Comparison of ENCODE assay signal across 23 mouse cellular contexts in the genomic region with DNA sequence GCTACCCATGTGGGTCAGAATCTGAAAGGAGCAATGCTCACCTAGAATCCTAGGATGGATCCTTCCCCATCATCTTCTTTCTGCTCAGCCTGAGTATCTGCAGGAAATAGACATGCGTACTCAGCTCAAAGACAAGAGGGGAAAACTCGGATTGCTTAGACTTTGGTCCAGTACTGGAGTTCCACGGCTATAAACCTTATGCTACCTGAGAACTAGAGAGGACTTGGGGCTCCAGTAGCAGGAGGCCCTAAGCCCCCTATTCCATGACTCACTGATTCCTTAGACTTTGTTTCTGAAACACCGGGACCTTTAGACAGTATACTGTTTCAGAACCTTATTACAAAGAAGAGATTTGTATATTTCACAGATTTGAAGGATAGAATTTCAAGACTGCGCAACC. TPM values are rescaled to one million over a fixed set of nuclear protein-coding genes. Genes with fewer than 3 reads are reported as not detected.
DNase-seq lines count a peak whose midpoint lies in the region; ATAC-seq and TF ChIP-seq lines count a peak whose summit lies in the region.
"Had no signal": no experiment of that assay in that cellular context is flagged by ENCODE, and none has a peak within 500 bp of the region (broad histone marks: within the 10 kb centered on the region; RNA-seq: fewer than 3 reads in every experiment).

No protein-coding gene starts in this region.

- no peak overlapping the region for H3K9ac ChIP-seq in intestine, embryonic 15.5 days
- H3K9ac ChIP-seq in intestine, embryonic 16.5 days (ENCODE audit: low read depth, low read length): no peak overlapping the region
- no peak overlapping the region for H3K9ac ChIP-seq in intestine, postnatal 0 days (ENCODE audit: low read depth, low read length)
- no peak overlapping the region for H3K9ac ChIP-seq in forebrain, embryonic 13.5 days

- H3K27ac ChIP-seq in layer of hippocampus, adult 2 months: peak overlapping the region; percentile 43
- H3K27ac ChIP-seq in intestine, embryonic 15.5 days: no peak overlapping the region
- H3K27ac ChIP-seq in intestine, embryonic 16.5 days (ENCODE audit: low read length): peak overlapping the region; percentile 2; the same call in 1 of the 2 replicates
- no peak overlapping the region for H3K27ac ChIP-seq in intestine, postnatal 0 days (ENCODE audit: low read depth, low read length)
- no peak overlapping the region for H3K27ac ChIP-seq in forebrain, embryonic 13.5 days

- H3K4me1 ChIP-seq in intestine, embryonic 15.5 days (replicated peaks): no peaks in the 10 kb centered on the region
- no peaks in the 10 kb centered on the region for H3K4me1 ChIP-seq in intestine, embryonic 16.5 days (ENCODE audit: control insufficient read depth, insufficient read depth, low read length)
- no peaks in the 10 kb centered on the region; the same call in 1 of the 2 replicates for H3K4me1 ChIP-seq in intestine, postnatal 0 days (replicated peaks; ENCODE audit: control insufficient read depth, insufficient read depth, low read length)
- 0 out of 2 replicates have a peak, but pooled peaks cover 4% of the 10 kb centered on the region for H3K4me1 ChIP-seq in forebrain, embryonic 13.5 days

- H3K27me3 ChIP-seq in intestine, embryonic 15.5 days (replicated peaks): no peaks in the 10 kb centered on the region
- no peaks in the 10 kb centered on the region for H3K27me3 ChIP-seq in intestine, embryonic 16.5 days (replicated peaks; ENCODE audit: control insufficient read depth, insufficient read depth, low read length)
- H3K27me3 ChIP-seq in intestine, postnatal 0 days (replicated peaks; ENCODE audit: control insufficient read depth, insufficient read depth, low read length): no peaks in the 10 kb centered on the region
- H3K27me3 ChIP-seq in forebrain, embryonic 13.5 days: no peaks in the 10 kb centered on the region
- H3K27me3 ChIP-seq: Patski had no signal

- H3K4me3 ChIP-seq in layer of hippocampus, adult 2 months: no peak overlapping the region
- no peak overlapping the region for H3K4me3 ChIP-seq in intestine, embryonic 15.5 days (replicated peaks)
- no peak overlapping the region for H3K4me3 ChIP-seq in intestine, embryonic 16.5 days (ENCODE audit: low read length)
- no peak overlapping the region for H3K4me3 ChIP-seq in intestine, postnatal 0 days (ENCODE audit: low read depth, low read length)
- H3K4me3 ChIP-seq in forebrain, embryonic 13.5 days: no peak overlapping the region

- peak; percentile 88 for ATAC-seq in intestine, embryonic 15.5 days
- peak; percentile 93 for ATAC-seq in intestine, embryonic 16.5 days
- ATAC-seq in intestine, postnatal 0 days: peak; percentile 96
- ATAC-seq in forebrain, embryonic 13.5 days: no peak
- ATAC-seq: activated CD4-positive, CD25-positive, alpha-beta regulatory T cell, adult 4 months; CD4-positive, CD25-positive, alpha-beta regulatory T cell, adult 4 months; Patski had no signal

- 53% methylated on average over 5 of the region's 5 CpGs for WGBS in intestine, embryonic 15.5 days
- WGBS in intestine, embryonic 16.5 days: 58% methylated on average over 5 of the region's 5 CpGs
- WGBS in intestine, postnatal 0 days: 46% methylated on average over 5 of the region's 5 CpGs
- 90% methylated on average over 5 of the region's 5 CpGs for WGBS in forebrain, embryonic 13.5 days

- TF ChIP-seq CTCF in layer of hippocampus, adult 2 months (conservative IDR thresholded peaks at IDR 0.05): no peak
- no peak for TF ChIP-seq CTCF in intestine, postnatal 0 days (IDR thresholded peaks at IDR 0.05; ENCODE audit: low read depth)

- intact Hi-C loops in left cerebral cortex, postnatal 14 days (cut with DNase I): no loop called here

- no peak for DNase-seq in layer of hippocampus, adult 2 months (ENCODE audit: low spot score in 2 of 2)
- DNase-seq in layer of hippocampus, postnatal 10 days (ENCODE audit: low spot score in 2 of 2): no peak
- no peak for DNase-seq in left cerebral cortex, postnatal 14 days (ENCODE audit: low spot score in 2 of 2)
- no peak for DNase-seq in lung, postnatal 36 days
- DNase-seq: adrenal gland, adult 2 months; adrenal gland, adult 8-10 months; adrenal gland, postnatal 10 days; adrenal gland, postnatal 14 days; adrenal gland, postnatal 25 days; adrenal gland, postnatal 36 days; B cell, adult 2 months; cerebellum, adult 11 months; cerebellum, adult 11-12 months had no signal

- no peaks in the 10 kb centered on the region for H3K36me3 ChIP-seq in intestine, embryonic 15.5 days
- H3K36me3 ChIP-seq in intestine, embryonic 16.5 days (ENCODE audit: control insufficient read depth, insufficient read depth, low read length): no peaks in the 10 kb centered on the region
- H3K36me3 ChIP-seq in intestine, postnatal 0 days (ENCODE audit: control insufficient read depth, insufficient read depth): no peaks in the 10 kb centered on the region
- H3K36me3 ChIP-seq in forebrain, embryonic 13.5 days (ENCODE audit: poor library complexity, severe bottlenecking): peaks cover 10% of the 10 kb centered on the region; the same call in 1 of the 2 replicates
- H3K36me3 ChIP-seq: G1E had no signal

- no peak overlapping the region for H3K4me2 ChIP-seq in intestine, embryonic 15.5 days (replicated peaks)
- no peak overlapping the region for H3K4me2 ChIP-seq in intestine, embryonic 16.5 days (ENCODE audit: low read depth, low read length)
- H3K4me2 ChIP-seq in intestine, postnatal 0 days (replicated peaks; ENCODE audit: low read depth): no peak overlapping the region; the same call in 1 of the 2 replicates
- H3K4me2 ChIP-seq in forebrain, embryonic 13.5 days: no peak overlapping the region

- H3K9me3 ChIP-seq in intestine, embryonic 15.5 days: no peaks in the 10 kb centered on the region
- no peaks in the 10 kb centered on the region for H3K9me3 ChIP-seq in intestine, embryonic 16.5 days (ENCODE audit: control insufficient read depth, low read length)
- H3K9me3 ChIP-seq in intestine, postnatal 0 days (ENCODE audit: control insufficient read depth): no peaks in the 10 kb centered on the region
- no peaks in the 10 kb centered on the region for H3K9me3 ChIP-seq in forebrain, embryonic 13.5 days (replicated peaks)

RNA-seq across cellular contexts. Expression of a gene that starts 25.8 kb away (rescaled TPM):
- 100 to 1,000 TPM in 1 of 2 experiments, 10 to 100 TPM in 1; 97.3 to 101 TPM for total RNA-seq in layer of hippocampus, adult 2 months (2021)
- 10 to 100 TPM; 49.4 to 57.6 TPM for total RNA-seq in layer of hippocampus, postnatal 10 days (2021)
- 3.9 and 4.0 TPM in 2 replicates for polyA plus RNA-seq in intestine, embryonic 15.5 days (2015; fragmentation: Nextera tagmentation; extraction: Ambion mirVana)
- 3.9 and 4.6 TPM in 2 replicates for polyA plus RNA-seq in intestine, embryonic 16.5 days (2015; fragmentation: Nextera tagmentation; extraction: Ambion mirVana)
- 14.7 and 15.9 TPM in 2 replicates for polyA plus RNA-seq in intestine, postnatal 0 days (2015; fragmentation: Nextera tagmentation; extraction: Ambion mirVana)
- 10 to 100 TPM; 42.8 to 51.6 TPM for total RNA-seq in left cerebral cortex, postnatal 14 days (2021)
- polyA plus RNA-seq in forebrain, embryonic 13.5 days (2015; fragmentation: Nextera tagmentation; extraction: Ambion mirVana): 46.0 and 61.4 TPM in 2 replicates
- total RNA-seq: CH12.LX, G1E, MEL had no signal
- polyA plus RNA-seq: activated CD4-positive, CD25-positive, alpha-beta regulatory T cell, adult 4 months; CD4-positive, CD25-positive, alpha-beta regulatory T cell, adult 4 months; G1E had no signal

Comparison
In these comparisons a context has a peak if more than half of its experiments do, and no peak if none do; other contexts are left out.
1. H3K27ac ChIP-seq: peak in layer of hippocampus, adult 2 months (single experiment) and intestine, embryonic 16.5 days (single experiment); none in intestine, embryonic 15.5 days (single experiment), intestine, postnatal 0 days (single experiment) and forebrain, embryonic 13.5 days (single experiment).